ENCODE assay signal across 10 mouse cellular contexts in genomic region chr8:61247270-61248025, GRCm38 (mm10). TPM values are rescaled to one million over a fixed set of nuclear protein-coding genes. Genes with fewer than 3 reads are reported as not detected.
DNase-seq lines count a peak whose midpoint lies in the region; ATAC-seq and TF ChIP-seq lines count a peak whose summit lies in the region.
"Had no signal": no experiment of that assay in that cellular context is flagged by ENCODE, and none has a peak within 500 bp of the region (broad histone marks: within the 10 kb centered on the region; RNA-seq: fewer than 3 reads in every experiment).

No protein-coding gene starts in this region.

- DNase-seq in brain, embryonic 14.5 days (ENCODE audit: low read depth), result peak; percentile 79
- no peak for DNase-seq in left cerebral cortex, adult 8-10 months (ENCODE audit: low spot score in 2 of 2)
- DNase-seq in thymus, adult 18-20 months, result no peak
- no peak for DNase-seq in cerebellum, postnatal 36 days
- DNase-seq: gastrocnemius, postnatal 10 days had no signal

- no peak overlapping the region for H3K4me3 ChIP-seq in ES-Bruce4 (ENCODE audit: low read depth, low read length)
- H3K4me3 ChIP-seq in heart, embryonic 11.5 days (ENCODE audit: low read depth, low read length), result no peak overlapping the region
- no peak overlapping the region for H3K4me3 ChIP-seq in lung, embryonic 16.5 days (ENCODE audit: low read length)
- H3K4me3 ChIP-seq: liver, embryonic 12.5 days had no signal

- TF ChIP-seq POLR2A in ES-Bruce4 (IDR thresholded peaks at IDR 0.05; ENCODE audit: insufficient read depth, low read length), result no peak
- TF ChIP-seq POLR2A in brain, embryonic 14.5 days (IDR thresholded peaks at IDR 0.05; ENCODE audit: borderline replicate concordance, extremely low read depth, insufficient read depth, insufficient read length, poor library complexity, severe bottlenecking), result no peak

- no peak for TF ChIP-seq EP300 in ES-Bruce4 (IDR thresholded peaks at IDR 0.05; ENCODE audit: insufficient read depth, low read depth, low read length)

- TF ChIP-seq CTCF in ES-Bruce4 (IDR thresholded peaks at IDR 0.05; ENCODE audit: low read depth, low read length), result no peak
- no peak for TF ChIP-seq CTCF in brain, embryonic 14.5 days (IDR thresholded peaks at IDR 0.05; ENCODE audit: borderline replicate concordance, extremely low read depth, insufficient read depth, insufficient read length)

- ATAC-seq in heart, embryonic 11.5 days (replicated peaks; ENCODE audit: insufficient number of reproducible peaks, low FRiP score, low TSS enrichment), result 0 out of 2 replicates have a peak, but pooled peaks have one; percentile 57
- peak; percentile 81 for ATAC-seq in lung, embryonic 16.5 days (ENCODE audit: low read depth)
- ATAC-seq in CD4-positive, CD25-positive, alpha-beta regulatory T cell, adult 4 months, result no peak
- ATAC-seq: liver, embryonic 12.5 days had no signal

- H3K36me3 ChIP-seq in ES-Bruce4 (ENCODE audit: control insufficient read depth, insufficient read depth, low read length, poor library complexity, severe bottlenecking), result no peaks in the 10 kb centered on the region
- H3K36me3 ChIP-seq in heart, embryonic 11.5 days (ENCODE audit: control insufficient read depth, insufficient read depth, low read length), result no peaks in the 10 kb centered on the region; the same call in 1 of the 2 replicates
- peaks cover 7% of the 10 kb centered on the region for H3K36me3 ChIP-seq in lung, embryonic 16.5 days (ENCODE audit: control insufficient read depth, insufficient read depth, low read length)

- no peaks in the 10 kb centered on the region for H3K27me3 ChIP-seq in ES-Bruce4 (ENCODE audit: control insufficient read depth, insufficient read depth, low read length, poor library complexity, severe bottlenecking)
- H3K27me3 ChIP-seq in heart, embryonic 11.5 days (ENCODE audit: control insufficient read depth, insufficient read depth, low read length), result no peaks in the 10 kb centered on the region
- H3K27me3 ChIP-seq in lung, embryonic 16.5 days (ENCODE audit: control insufficient read depth, insufficient read depth, low read depth, low read length), result no peaks in the 10 kb centered on the region
- H3K27me3 ChIP-seq: liver, embryonic 12.5 days had no signal

- H3K4me1 ChIP-seq in ES-Bruce4 (ENCODE audit: control insufficient read depth, insufficient read depth, low read length), result peaks cover 2% of the 10 kb centered on the region
- peaks cover 6% of the 10 kb centered on the region for H3K4me1 ChIP-seq in heart, embryonic 11.5 days (ENCODE audit: control insufficient read depth, insufficient read depth, low read length)
- peaks cover 12% of the 10 kb centered on the region for H3K4me1 ChIP-seq in lung, embryonic 16.5 days (replicated peaks; ENCODE audit: control insufficient read depth, insufficient read depth, low read length)
- H3K4me1 ChIP-seq: liver, embryonic 12.5 days had no signal

- WGBS in heart, embryonic 11.5 days (ENCODE audit: insufficient replicate concordance), result 52% methylated on average over 13 of the region's 13 CpGs
- WGBS in lung, embryonic 16.5 days, result 43% methylated on average over 13 of the region's 13 CpGs

- peak overlapping the region; percentile 26; the same call in 1 of the 2 replicates for H3K27ac ChIP-seq in ES-Bruce4 (ENCODE audit: insufficient read depth, low read length)
- peak overlapping the region; percentile 62; the same call in 1 of the 2 replicates for H3K27ac ChIP-seq in heart, embryonic 11.5 days (ENCODE audit: low read depth, low read length)
- H3K27ac ChIP-seq in lung, embryonic 16.5 days (ENCODE audit: low read length), result peak overlapping the region; percentile 56
- H3K27ac ChIP-seq: liver, embryonic 12.5 days had no signal

- no peak overlapping the region for H3K9ac ChIP-seq in ES-Bruce4 (ENCODE audit: low read depth, poor library complexity, severe bottlenecking)
- no peak overlapping the region for H3K9ac ChIP-seq in heart, embryonic 11.5 days (ENCODE audit: low read depth, low read length)
- no peak overlapping the region for H3K9ac ChIP-seq in lung, embryonic 16.5 days (ENCODE audit: low read length)
- H3K9ac ChIP-seq: liver, embryonic 12.5 days had no signal

- no peak overlapping the region for H3K4me2 ChIP-seq in heart, embryonic 11.5 days
- peak overlapping the region; percentile 21; the same call in 1 of the 2 replicates for H3K4me2 ChIP-seq in lung, embryonic 16.5 days (ENCODE audit: low read depth, low read length)
- H3K4me2 ChIP-seq: liver, embryonic 12.5 days had no signal

- H3K9me3 ChIP-seq in ES-Bruce4 (replicated peaks; ENCODE audit: control insufficient read depth, insufficient read depth, low read length, poor library complexity, severe bottlenecking), result peaks cover 7% of the 10 kb centered on the region; the same call in 1 of the 2 replicates
- peaks cover 5% of the 10 kb centered on the region for H3K9me3 ChIP-seq in heart, embryonic 11.5 days (replicated peaks; ENCODE audit: control insufficient read depth, low read length)
- H3K9me3 ChIP-seq in lung, embryonic 16.5 days (ENCODE audit: control insufficient read depth, low read length), result peaks cover 7% of the 10 kb centered on the region

RNA-seq across cellular contexts. Expression of gene Sh3rf1, which starts 23.8 kb away (rescaled TPM):
- 19.0 and 20.4 TPM in 2 replicates for polyA plus RNA-seq in ES-Bruce4 (2011; ENCODE audit: insufficient read depth, insufficient read length, low read depth, missing spikeins)
- 25.3 and 33.3 TPM in 2 replicates for polyA plus RNA-seq in brain, embryonic 14.5 days (2012; rRNA removed)
- polyA plus RNA-seq in heart, embryonic 11.5 days (2014; fragmentation: Nextera tagmentation; extraction: Ambion mirVana), result 6.4 and 7.1 TPM in 2 replicates
- 17.8 and 18.7 TPM in 2 replicates for polyA plus RNA-seq in lung, embryonic 16.5 days (2015; fragmentation: Nextera tagmentation; extraction: Ambion mirVana)
- 1 to 10 TPM; 7.4 to 8.0 TPM for polyA plus RNA-seq in CD4-positive, CD25-positive, alpha-beta regulatory T cell, adult 4 months (2017; shearing (Covaris generic))
- 10 to 100 TPM; 31.6 to 39.2 (median 33.9) TPM for total RNA-seq in left cerebral cortex, adult 8-10 months (2022)
